Mouse (Mus musculus) liver, embryonic 14.5 days (tissue): ENCODE results near the gene Dguok.

Source experiments
- CTCF ChIP-seq: IDR thresholded peaks from 2 replicates; pipeline ENCODE4 v1.5.1; 2016; ENCODE audit warnings: antibody characterized with exemption, low read depth, control low read depth
- EP300 ChIP-seq: IDR thresholded peaks from 2 replicates; pipeline ENCODE4 v1.6.1; 2016; ENCODE audit warnings: antibody characterized with exemption, low read depth

DNA sequence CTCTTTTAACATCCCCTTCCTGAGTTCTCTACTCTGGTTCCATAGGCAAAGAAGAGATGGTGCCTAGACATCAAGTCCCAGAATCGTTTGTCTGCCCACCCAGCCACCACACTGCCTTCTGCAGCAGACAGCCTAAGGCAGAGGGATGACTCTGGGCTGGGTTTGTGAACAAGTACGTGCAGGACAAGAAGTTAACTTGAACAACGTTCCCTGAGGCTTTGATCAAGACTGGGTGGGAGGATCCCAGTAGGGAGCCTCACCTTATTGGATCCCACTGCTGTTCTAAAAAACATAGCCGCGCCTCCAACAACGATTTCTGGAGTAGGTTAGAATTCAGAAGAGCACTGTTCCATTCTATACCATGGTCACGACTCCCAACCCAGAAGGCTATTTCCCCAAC, 59.7 kb downstream of the Dguok start:
- TF ChIP-seq CTCF = no peak
- no peak for TF ChIP-seq EP300
